Mouse (Mus musculus) gastrocnemius, postnatal 14 days (tissue): ENCODE results near the gene Ddx10. TPM values are rescaled to one million over a fixed set of nuclear protein-coding genes. Genes with fewer than 3 reads are reported as not detected.
A peak's percentile ranks its signal among the peaks of the same experiment; 100 is the strongest.
"Not testable (repeated sequence)": the region's sequence is repeated elsewhere in the genome, so short reads cannot be mapped to it uniquely, and the experiment has no call there.

Experiments
- DNase-seq: peaks from one replicate; pipeline ENCODE4 v3.0.0; 2021; ENCODE audit warnings: mixed read lengths
- intact Hi-C: fragments of 180-260 bp; cut with DNase I; formaldehyde crosslinking; loops from one replicate; pipeline ENCODE4 v1.15.1; 2025; ENCODE audit warnings: low total_unique reads
- total RNA-seq, 2 experiments: library from RNA; stranded (reverse); gene quantifications; 2 replicates each; pipeline ENCODE4 v1.2.3; 2021

Gene Ddx10
- total RNA-seq, 2 experiments from 2014 or later, result 8.2 to 9.7 TPM

- no peak for DNase-seq
- intact Hi-C loops, result no loop called here
Observed at GRCm38 (mm10) chr9:53208283-53208682, 39.6 kb downstream of the Ddx10 start.

GRCm38 (mm10) chr9:53174590-53174989 is 73.3 kb downstream of the Ddx10 start:
- intact Hi-C loops, result no loop called here

GRCm38 (mm10) chr9:53173258-53173657 is 74.6 kb downstream of the Ddx10 start:
- intact Hi-C loops, result no loop called here
- DNase-seq, result no peak

More at GRCm38 (mm10) chr9:53174590-53174989, 73.3 kb downstream of the Ddx10 start:
- no peak for DNase-seq

GRCm38 (mm10) chr9:53144266-53144665 is 103.6 kb downstream of the Ddx10 start:
- intact Hi-C loops, result no loop called here
- peak; percentile 9 for DNase-seq

GRCm38 (mm10) chr9:53143508-53143907 is 104.3 kb downstream of the Ddx10 start:
- intact Hi-C loops, result no loop called here

GRCm38 (mm10) chr9:53142424-53142823 is 105.4 kb downstream of the Ddx10 start:
- intact Hi-C loops, result not testable (repeated sequence)

More at GRCm38 (mm10) chr9:53143508-53143907, 104.3 kb downstream of the Ddx10 start:
- no peak for DNase-seq

GRCm38 (mm10) chr9:53140610-53141165 is 107.2 kb downstream of the Ddx10 start:
- DNase-seq, result no peak
- intact Hi-C loops, result no loop called here

More at GRCm38 (mm10) chr9:53142424-53142823, 105.4 kb downstream of the Ddx10 start:
- not testable (repeated sequence) for DNase-seq

- intact Hi-C loops, result no loop called here
- DNase-seq, result no peak
Observed at GRCm38 (mm10) chr9:53132826-53133225, 115.0 kb downstream of the Ddx10 start.

GRCm38 (mm10) chr9:53130460-53130859 is 117.4 kb downstream of the Ddx10 start:
- no peak for DNase-seq
- intact Hi-C loops, result no loop called here

GRCm38 (mm10) chr9:53101103-53101502 is 146.8 kb downstream of the Ddx10 start:
- intact Hi-C loops, result no loop called here
- no peak for DNase-seq

- no peak for DNase-seq
- intact Hi-C loops, result no loop called here
Observed at GRCm38 (mm10) chr9:53095319-53096165, 152.3 kb downstream of the Ddx10 start.

- peak; percentile 46 for DNase-seq
- intact Hi-C loops, result no loop called here
Observed at GRCm38 (mm10) chr9:53094536-53094935, 153.3 kb downstream of the Ddx10 start.

- intact Hi-C loops, result no loop called here
Observed at GRCm38 (mm10) chr9:53077626-53078025, 170.2 kb downstream of the Ddx10 start.

GRCm38 (mm10) chr9:53075931-53076330 is 171.9 kb downstream of the Ddx10 start:
- no peak for DNase-seq
- intact Hi-C loops, result no loop called here

More at GRCm38 (mm10) chr9:53077626-53078025, 170.2 kb downstream of the Ddx10 start:
- no peak for DNase-seq

- intact Hi-C loops, result no loop called here
- no peak for DNase-seq
Observed at GRCm38 (mm10) chr9:53074443-53074842, 173.4 kb downstream of the Ddx10 start.

- intact Hi-C loops, result no loop called here
- DNase-seq, result no peak
Observed at GRCm38 (mm10) chr9:53073576-53074112, 174.2 kb downstream of the Ddx10 start.

- DNase-seq, result no peak
- intact Hi-C loops, result no loop called here
Observed at GRCm38 (mm10) chr9:53072088-53072487, 175.8 kb downstream of the Ddx10 start.

GRCm38 (mm10) chr9:53070875-53071524 is 176.9 kb downstream of the Ddx10 start:
- DNase-seq, result no peak
- intact Hi-C loops, result no loop called here

GRCm38 (mm10) chr9:53068166-53068565 is 179.7 kb downstream of the Ddx10 start:
- intact Hi-C loops, result no loop called here
- DNase-seq, result no peak

- DNase-seq, result no peak
- intact Hi-C loops, result no loop called here
Observed at GRCm38 (mm10) chr9:53066428-53066827, 181.4 kb downstream of the Ddx10 start.
